Comparison of ENCODE assay signal across 8 mouse cellular contexts in genomic region chr2:93029267-93030060, GRCm38 (mm10). TPM values are rescaled to one million over a fixed set of nuclear protein-coding genes. Genes with fewer than 3 reads are reported as not detected.
DNase-seq lines count a peak whose midpoint lies in the region; ATAC-seq lines count a peak whose summit lies in the region.

No protein-coding gene starts in this region.

- ATAC-seq in midbrain, embryonic 15.5 days (replicated peaks) = no peak; the same call in 1 of the 2 replicates

- H3K9me3 ChIP-seq in heart, embryonic 10.5 days = no peaks in the 10 kb centered on the region
- no peaks in the 10 kb centered on the region for H3K9me3 ChIP-seq in midbrain, embryonic 15.5 days

- peak; percentile 96 for DNase-seq in heart, adult 11 months
- DNase-seq in heart, postnatal 25 days (ENCODE audit: low spot score) = no peak
- peak; percentile 72 to 75 for DNase-seq in adrenal gland, postnatal 36 days
- no peak for DNase-seq in heart, embryonic 10.5 days (ENCODE audit: low spot score)
- peak; percentile 71 for DNase-seq in kidney, postnatal 10 days
- no peak for DNase-seq in urinary bladder, postnatal 36 days (ENCODE audit: low spot score in 2 of 2)
- no peak for DNase-seq in gastrocnemius, adult 8-10 months (ENCODE audit: low spot score in 2 of 2)

- no peaks in the 10 kb centered on the region for H3K27me3 ChIP-seq in heart, embryonic 10.5 days (ENCODE audit: insufficient read depth, poor library complexity, severe bottlenecking)
- no peaks in the 10 kb centered on the region for H3K27me3 ChIP-seq in midbrain, embryonic 15.5 days (replicated peaks)

- intact Hi-C loops in heart, postnatal 25 days (cut with DNase I) = no loop called here

- peak overlapping the region; percentile 56 for H3K27ac ChIP-seq in heart, embryonic 10.5 days
- peak overlapping the region; percentile 0; the same call in 1 of the 2 replicates for H3K27ac ChIP-seq in midbrain, embryonic 15.5 days

- no peak overlapping the region for H3K4me2 ChIP-seq in midbrain, embryonic 15.5 days

- no peak overlapping the region for H3K9ac ChIP-seq in midbrain, embryonic 15.5 days

- peak overlapping the region; percentile 33; the same call in 1 of the 2 replicates for H3K4me3 ChIP-seq in heart, embryonic 10.5 days
- H3K4me3 ChIP-seq in midbrain, embryonic 15.5 days = no peak overlapping the region

- H3K36me3 ChIP-seq in heart, embryonic 10.5 days = no peaks in the 10 kb centered on the region
- no peaks in the 10 kb centered on the region for H3K36me3 ChIP-seq in midbrain, embryonic 15.5 days (replicated peaks)

- 38% methylated on average over 14 of the region's 14 CpGs for WGBS in heart, embryonic 10.5 days
- 34% methylated on average over 14 of the region's 14 CpGs for WGBS in midbrain, embryonic 15.5 days

- peaks cover 69% of the 10 kb centered on the region for H3K4me1 ChIP-seq in heart, embryonic 10.5 days
- H3K4me1 ChIP-seq in midbrain, embryonic 15.5 days = peaks cover 11% of the 10 kb centered on the region

RNA-seq across cellular contexts. Expression of gene Prdm11, which starts 16.5 kb away (rescaled TPM):
- total RNA-seq in heart, postnatal 25 days (2021) = 10 to 100 TPM in 1 of 2 experiments, 1 to 10 TPM in 1; 9.5 to 10.3 TPM
- total RNA-seq in adrenal gland, postnatal 36 days (2021) = 10 to 100 TPM; 43.5 to 58.3 TPM
- 4.5 and 4.6 TPM in 2 replicates for polyA plus RNA-seq in heart, embryonic 10.5 days (2016; fragmentation: Nextera tagmentation; extraction: Ambion mirVana)
- 3.5 and 3.7 TPM in 2 replicates for polyA plus RNA-seq in midbrain, embryonic 15.5 days (2015; fragmentation: Nextera tagmentation; extraction: Ambion mirVana)
- under 1 TPM; 0.27 to 0.97 (median 0.53) TPM for total RNA-seq in gastrocnemius, adult 8-10 months (2022)

Comparison
In these comparisons a context has a peak if more than half of its experiments do, and no peak if none do; other contexts are left out.
1. DNase-seq: peak in heart, adult 11 months (single experiment), adrenal gland, postnatal 36 days (2 of 2) and kidney, postnatal 10 days (single experiment); none in heart, postnatal 25 days (single experiment), heart, embryonic 10.5 days (single experiment), urinary bladder, postnatal 36 days (0 of 2) and gastrocnemius, adult 8-10 months (0 of 2).
2. RNA of gene Prdm11, which starts 16.5 kb away (total RNA-seq): 43.5 to 58.3 TPM in adrenal gland, postnatal 36 days and 9.5 to 10.3 TPM in heart, postnatal 25 days; 0.27 to 0.97 TPM in gastrocnemius, adult 8-10 months; every median in the first group is over 4 times any median in the second.